Mouse (Mus musculus) embryonic fibroblast, embryonic 13.5 days (primary cell): ENCODE data around the gene Clcn1.

ENCODE experiments used
- CTCF ChIP-seq: IDR thresholded peaks from 2 replicates; pipeline ENCODE4 v1.5.1; 2011; ENCODE audit warnings: mild to moderate bottlenecking, control low read depth, low read length, moderate library complexity, borderline replicate concordance; ENCODE audit not compliant: insufficient read depth
- POLR2A ChIP-seq: IDR thresholded peaks from 2 replicates; pipeline ENCODE4 v1.6.1; 2011; ENCODE audit warnings: low read depth, mild to moderate bottlenecking, control low read depth, low read length, moderate library complexity

DNA sequence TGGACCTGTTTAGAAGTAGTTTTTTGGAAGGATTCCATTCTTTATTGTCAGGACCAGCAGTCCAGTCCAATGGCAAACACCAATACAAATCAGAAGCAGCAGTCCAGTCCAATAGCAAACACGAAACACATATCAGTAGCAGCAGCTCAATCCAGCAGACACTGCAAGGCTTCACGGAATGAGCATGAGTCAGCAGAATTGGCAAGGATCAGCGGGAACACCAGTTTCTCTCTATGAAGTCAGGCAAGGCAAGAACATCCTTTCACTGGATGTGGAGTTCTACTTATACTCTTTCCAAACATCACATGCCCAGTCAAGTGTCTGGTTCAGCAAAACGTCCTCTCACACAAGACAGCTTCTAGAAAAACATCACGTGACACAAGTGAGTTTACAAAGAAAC lies 53.5 kb downstream of the Clcn1 start:
- TF ChIP-seq POLR2A (no peak), CTCF (no peak)
